Mouse (Mus musculus): ENCODE measurements around the gene Fam189a2. TPM values are rescaled to one million over a fixed set of nuclear protein-coding genes. Genes with fewer than 3 reads are reported as not detected.

Gene Fam189a2
- polyA plus RNA-seq, 1 experiment from 2014 or later = 1.2 TPM

DNA sequence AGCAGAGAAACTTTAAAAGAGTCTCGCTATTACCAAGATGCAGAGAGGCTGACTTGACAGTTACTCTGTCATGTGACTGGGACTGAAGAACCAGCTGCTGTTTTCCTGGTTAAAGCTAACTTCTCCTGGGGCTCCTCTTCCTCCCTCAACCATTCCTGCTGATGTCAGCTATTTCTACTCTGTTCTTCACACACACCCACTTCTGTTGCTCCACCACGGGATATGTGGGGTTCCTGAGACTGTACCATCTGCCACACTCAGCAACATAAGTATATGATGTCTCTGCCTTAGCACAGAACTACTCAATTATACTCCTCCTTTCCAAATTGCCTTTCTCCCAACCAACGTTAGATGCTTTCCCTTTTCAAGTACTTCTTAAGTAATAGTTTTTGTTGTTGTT is 50.2 kb downstream of the Fam189a2 start:
- no peak for ATAC-seq (ENCODE audit: insufficient read depth)
- 46% methylated on average over 3 of the region's 3 CpGs for WGBS

DNA sequence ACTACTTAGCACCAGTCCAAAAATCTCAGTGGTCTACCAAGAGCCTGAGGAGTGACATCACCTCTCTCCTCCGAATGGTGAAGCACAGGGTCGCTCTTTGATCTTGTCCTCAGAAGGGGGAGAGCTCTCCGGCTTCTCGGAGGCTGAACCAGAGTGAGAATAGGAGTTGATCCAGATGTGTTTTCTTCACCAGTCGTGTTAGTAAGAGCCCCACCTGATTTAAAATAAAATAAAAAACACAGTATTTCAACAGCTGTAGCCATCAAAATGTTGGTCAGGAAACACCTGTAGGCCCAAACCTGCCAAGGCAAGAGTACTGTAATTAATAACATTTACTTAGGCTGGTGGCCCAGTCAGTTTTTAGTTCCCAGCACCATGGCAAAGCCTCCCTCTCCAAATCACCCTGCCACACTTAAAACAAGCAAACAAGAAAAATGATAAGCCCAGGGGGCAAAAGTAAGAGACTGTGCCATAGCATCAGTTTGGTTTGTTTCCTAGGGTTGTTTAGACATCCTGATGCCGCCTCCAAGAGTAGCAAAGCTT is 52.8 kb downstream of the Fam189a2 start:
- Histone ChIP-seq H3K27me3 (ENCODE audit: insufficient read depth, low read length) (no peaks in the 10 kb centered on the region), H3K4me1 (ENCODE audit: insufficient read depth) (peaks cover 5% of the 10 kb centered on the region; the same call in 1 of the 2 replicates), H3K4me3 (ENCODE audit: low read depth, low read length) (no peak overlapping the region), H3K27ac (ENCODE audit: low read depth) (no peak overlapping the region), H3K9me3 (ENCODE audit: low read depth, low read length) (no peaks in the 10 kb centered on the region), H3K36me3 (ENCODE audit: insufficient read depth) (no peaks in the 10 kb centered on the region), H3K4me2 (no peak overlapping the region), H3K9ac (no peak overlapping the region)
- DNase-seq = no peak
- no peak for ATAC-seq (ENCODE audit: insufficient read depth)
- no peak for TF ChIP-seq CTCF (IDR thresholded peaks at IDR 0.05; ENCODE audit: low read depth)
- 44% methylated on average over 6 of the region's 6 CpGs for WGBS

More for the DNA sequence above, 50.2 kb downstream of the Fam189a2 start:
- Histone ChIP-seq H3K27me3 (ENCODE audit: insufficient read depth, low read length) (no peaks in the 10 kb centered on the region), H3K9me3 (ENCODE audit: low read depth, low read length) (no peaks in the 10 kb centered on the region), H3K9ac (no peak overlapping the region), H3K4me2 (no peak overlapping the region), H3K36me3 (ENCODE audit: insufficient read depth) (no peaks in the 10 kb centered on the region), H3K4me1 (ENCODE audit: insufficient read depth) (no peaks in the 10 kb centered on the region), H3K27ac (ENCODE audit: low read depth) (no peak overlapping the region), H3K4me3 (ENCODE audit: low read depth, low read length) (no peak overlapping the region)
- no peak for DNase-seq
- TF ChIP-seq CTCF (IDR thresholded peaks at IDR 0.05; ENCODE audit: low read depth) = no peak

DNA sequence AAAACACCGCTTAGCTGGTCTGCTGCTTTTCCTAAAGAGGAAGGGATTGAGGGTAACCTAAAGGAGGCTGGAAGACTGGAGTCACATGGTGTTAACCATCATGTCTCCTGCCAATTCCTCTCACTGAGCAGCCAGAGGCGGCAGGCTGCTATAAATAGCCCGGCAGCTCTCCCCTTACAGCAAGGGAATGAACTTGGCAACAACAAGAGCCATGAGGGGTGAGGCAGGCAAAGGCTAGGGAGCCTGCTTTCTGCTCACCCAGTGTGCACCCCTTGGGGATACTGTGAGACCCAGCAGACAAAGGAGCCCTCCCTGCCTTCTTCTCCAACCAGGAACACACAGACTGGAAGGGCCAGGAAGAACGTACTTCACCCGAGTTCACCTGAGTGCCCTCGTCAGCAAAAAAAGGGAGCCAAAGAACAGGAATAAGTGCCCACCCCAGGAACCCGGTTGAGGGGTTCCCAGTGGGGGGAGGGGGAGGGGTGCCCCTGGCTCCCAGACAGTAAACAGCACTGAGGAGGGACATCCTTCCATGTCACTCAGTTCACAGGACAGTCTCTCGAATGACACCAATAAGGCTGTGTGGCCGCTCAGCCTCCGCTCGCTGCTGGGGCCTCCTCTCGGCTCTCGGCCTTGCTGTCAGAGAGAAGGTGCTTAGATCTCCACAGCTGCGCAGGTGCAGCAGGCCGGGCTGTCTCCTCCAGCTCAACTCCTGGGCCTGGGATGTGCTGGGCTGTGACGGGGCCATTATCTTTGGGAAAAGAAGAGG is 57.8 kb downstream of the Fam189a2 start:
- peak; percentile 82 for DNase-seq

DNA sequence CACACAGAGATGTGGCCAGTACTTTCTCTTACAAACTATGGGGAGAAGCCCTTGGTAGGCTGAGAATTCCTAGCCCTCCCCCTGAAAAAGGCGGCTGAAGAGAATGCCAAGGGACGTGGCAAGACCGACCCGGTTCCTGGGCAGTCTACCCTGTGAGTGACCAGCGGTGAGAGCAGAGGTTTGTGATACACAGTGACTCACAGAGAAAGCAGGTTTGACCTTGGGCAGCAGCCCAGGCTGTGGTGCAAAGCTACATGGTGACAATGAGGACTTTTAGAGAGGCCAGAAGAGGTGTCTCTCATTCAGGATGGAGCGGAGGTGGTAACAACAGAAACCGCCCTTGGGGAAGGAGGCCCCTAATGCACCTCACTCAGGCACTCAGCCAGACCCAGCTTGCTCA is 59.4 kb downstream of the Fam189a2 start:
- no peak overlapping the region for H3K27ac ChIP-seq (ENCODE audit: low read depth)
- no peaks in the 10 kb centered on the region for H3K36me3 ChIP-seq (ENCODE audit: insufficient read depth)
- peaks cover 14% of the 10 kb centered on the region; the same call in 1 of the 2 replicates for H3K4me1 ChIP-seq (ENCODE audit: insufficient read depth)
- DNase-seq (no peak), ATAC-seq (ENCODE audit: insufficient read depth) (no peak)
- TF ChIP-seq CTCF (IDR thresholded peaks at IDR 0.05; ENCODE audit: low read depth) = no peak
- H3K4me2 ChIP-seq = no peak overlapping the region
- no peak overlapping the region for H3K9ac ChIP-seq
- no peaks in the 10 kb centered on the region for H3K27me3 ChIP-seq (ENCODE audit: insufficient read depth, low read length)
- no peak overlapping the region for H3K4me3 ChIP-seq (ENCODE audit: low read depth, low read length)
- 95% methylated on average over 7 of the region's 7 CpGs for WGBS
- no peaks in the 10 kb centered on the region for H3K9me3 ChIP-seq (ENCODE audit: low read depth, low read length)

More for the DNA sequence above, 57.8 kb downstream of the Fam189a2 start:
- H3K27ac ChIP-seq (ENCODE audit: low read depth) = peak overlapping the region; percentile 48; the same call in 1 of the 2 replicates
- H3K4me2 ChIP-seq = 0 out of 2 replicates have a peak overlapping the region, but pooled peaks have one; percentile 3
- no peaks in the 10 kb centered on the region for H3K36me3 ChIP-seq (ENCODE audit: insufficient read depth)
- no peaks in the 10 kb centered on the region for H3K27me3 ChIP-seq (ENCODE audit: insufficient read depth, low read length)
- H3K4me1 ChIP-seq (ENCODE audit: insufficient read depth) = peaks cover 8% of the 10 kb centered on the region; the same call in 1 of the 2 replicates
- H3K9ac ChIP-seq = no peak overlapping the region
- peak; percentile 92 for ATAC-seq (ENCODE audit: insufficient read depth)
- H3K4me3 ChIP-seq (ENCODE audit: low read depth, low read length) = no peak overlapping the region
- TF ChIP-seq CTCF (IDR thresholded peaks at IDR 0.05; ENCODE audit: low read depth) = 0 out of 2 replicates have a peak, but pooled peaks have one; percentile 12
- no peaks in the 10 kb centered on the region for H3K9me3 ChIP-seq (ENCODE audit: low read depth, low read length)
- WGBS = 47% methylated on average over 16 of the region's 16 CpGs

DNA sequence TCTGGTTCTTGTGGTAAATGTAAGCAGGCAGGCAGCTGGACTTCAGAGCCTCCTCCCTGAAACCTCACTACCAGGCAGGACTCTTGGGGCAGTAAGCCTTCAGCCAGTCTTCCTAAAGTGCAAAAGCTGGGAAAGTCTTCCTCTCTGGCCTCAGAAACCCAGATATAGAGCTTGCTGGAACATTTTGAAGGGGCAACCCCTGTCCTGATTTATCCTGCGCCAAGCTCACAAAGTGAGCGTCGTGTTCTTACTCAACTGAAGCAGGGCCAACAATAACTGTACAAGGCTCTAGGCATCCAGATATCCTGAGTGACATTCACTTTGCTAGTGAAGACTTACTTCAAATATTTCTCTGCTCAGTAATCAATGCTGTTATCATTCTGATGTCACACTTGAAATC is 60.4 kb downstream of the Fam189a2 start:
- H3K4me3 ChIP-seq (ENCODE audit: low read depth, low read length) = no peak overlapping the region
- no peaks in the 10 kb centered on the region for H3K27me3 ChIP-seq (ENCODE audit: insufficient read depth, low read length)
- H3K9ac ChIP-seq = no peak overlapping the region
- H3K36me3 ChIP-seq (ENCODE audit: insufficient read depth) = no peaks in the 10 kb centered on the region
- no peak for DNase-seq
- H3K9me3 ChIP-seq (ENCODE audit: low read depth, low read length) = no peaks in the 10 kb centered on the region
- 74% methylated on average over 3 of the region's 3 CpGs for WGBS
- no peak overlapping the region for H3K27ac ChIP-seq (ENCODE audit: low read depth)
- TF ChIP-seq CTCF (IDR thresholded peaks at IDR 0.05; ENCODE audit: low read depth) = no peak
- H3K4me2 ChIP-seq = no peak overlapping the region
- peaks cover 14% of the 10 kb centered on the region; the same call in 1 of the 2 replicates for H3K4me1 ChIP-seq (ENCODE audit: insufficient read depth)
- no peak for ATAC-seq (ENCODE audit: insufficient read depth)

DNA sequence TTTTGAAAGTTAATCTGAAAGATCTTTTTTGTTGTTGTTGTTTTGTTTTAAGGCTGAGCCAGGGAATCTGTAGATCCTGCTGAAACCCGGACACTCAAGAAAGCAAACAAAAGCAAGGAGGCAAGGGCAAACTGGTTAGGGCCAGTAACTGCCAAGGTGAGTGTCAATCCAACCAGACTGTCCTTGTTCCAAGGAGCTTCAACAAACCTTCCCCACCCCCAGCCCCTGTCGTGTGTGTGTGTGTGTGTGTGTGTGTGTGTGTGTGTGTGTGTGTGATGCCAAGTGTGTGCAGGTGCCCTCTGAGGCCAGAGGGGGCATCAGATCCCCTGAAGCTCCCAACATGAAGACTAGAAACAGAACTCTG is 62.0 kb downstream of the Fam189a2 start:
- Histone ChIP-seq H3K4me2 (no peak overlapping the region), H3K27ac (ENCODE audit: low read depth) (peak overlapping the region; percentile 73; the same call in 1 of the 2 replicates), H3K9me3 (ENCODE audit: low read depth, low read length) (no peaks in the 10 kb centered on the region), H3K36me3 (ENCODE audit: insufficient read depth) (no peaks in the 10 kb centered on the region), H3K27me3 (ENCODE audit: insufficient read depth, low read length) (no peaks in the 10 kb centered on the region), H3K9ac (no peak overlapping the region), H3K4me1 (ENCODE audit: insufficient read depth) (peaks cover 14% of the 10 kb centered on the region; the same call in 1 of the 2 replicates), H3K4me3 (ENCODE audit: low read depth, low read length) (no peak overlapping the region)
- no peak for TF ChIP-seq CTCF (IDR thresholded peaks at IDR 0.05; ENCODE audit: low read depth)
- ATAC-seq (ENCODE audit: insufficient read depth) = no peak
- DNase-seq = no peak
- 62% methylated on average over 2 of the region's 2 CpGs for WGBS
